Mouse (Mus musculus) inflammation-experienced regulatory T-cells, adult 6 months (primary cell): ENCODE results near the gene Ccdc84. TPM values are rescaled to one million over a fixed set of nuclear protein-coding genes. Genes with fewer than 3 reads are reported as not detected.

ENCODE experiments used
- ATAC-seq: one replicate; pipeline ENCODE4 v1.8.0; 2017
- polyA plus RNA-seq, 3 experiments: library from polyadenylated mRNA; unstranded; fragments of 100-300 nt; shearing (Covaris generic); gene quantifications; one replicate each; pipeline ENCODE4 v1.2.1; 2017

Gene Ccdc84
- polyA plus RNA-seq, 3 experiments from 2014 or later: 13.6 to 35.6 (median 25.7) TPM

GRCm38 (mm10) chr9:44361190-44361917 lies 57.0 kb downstream of the Ccdc84 start, which contains the start of gene Vps11:
Vps11 (minus strand) TSS chr9:44361670.
- peak; percentile 91 for ATAC-seq

Other genes starting within 250 kb of the Ccdc84 start
- gene Cbl, start 184.5 kb downstream of the Ccdc84 start, polyA plus RNA-seq: 10 to 100 TPM; 17.9 to 31.2 (median 19.8) TPM
- gene Ccdc153, start 177.9 kb downstream of the Ccdc84 start, polyA plus RNA-seq: not detected
- gene Pdzd3, start 167.1 kb downstream of the Ccdc84 start, polyA plus RNA-seq: under 1 TPM in 1 of 3 experiments, not detected in 2; 0.15 TPM
- 10 to 100 TPM in 1 of 3 experiments, 1 to 10 TPM in 2; 3.3 to 10.7 (median 4.1) TPM for gene Nlrx1, start 150.0 kb downstream of the Ccdc84 start, polyA plus RNA-seq
- not detected for gene Abcg4, start 130.0 kb downstream of the Ccdc84 start, polyA plus RNA-seq
- gene Hinfp, start 112.9 kb downstream of the Ccdc84 start, polyA plus RNA-seq: 10 to 100 TPM; 16.2 to 24.6 (median 18.9) TPM
- 1 to 10 TPM; 1.7 to 3.1 (median 2.8) TPM for gene C2cd2l, start 98.3 kb downstream of the Ccdc84 start, polyA plus RNA-seq
- gene Dpagt1, start 92.5 kb downstream of the Ccdc84 start, polyA plus RNA-seq: 10 to 100 TPM; 11.1 to 17.6 (median 13.1) TPM
- gene H2afx, start 83.9 kb downstream of the Ccdc84 start, polyA plus RNA-seq: 10 to 100 TPM; 14.3 to 61.7 (median 16.1) TPM
- 10 to 100 TPM; 24.7 to 35.8 (median 25.4) TPM for gene Hmbs, start 74.3 kb downstream of the Ccdc84 start, polyA plus RNA-seq
- gene Vps11, start 56.9 kb downstream of the Ccdc84 start, polyA plus RNA-seq: 10 to 100 TPM; 28.7 to 54.8 (median 49.8) TPM
- 10 to 100 TPM; 14.0 to 21.4 (median 18.2) TPM for gene Hyou1, start 39.1 kb downstream of the Ccdc84 start, polyA plus RNA-seq
- gene Slc37a4, start 21.7 kb downstream of the Ccdc84 start, polyA plus RNA-seq: 10 to 100 TPM; 13.6 to 24.2 (median 18.2) TPM
- 1,000 to 10,000 TPM; 2,506 to 3,849 (median 3,609) TPM for gene Rps25, start 11.4 kb downstream of the Ccdc84 start, polyA plus RNA-seq
- gene Trappc4, start 11.0 kb downstream of the Ccdc84 start, polyA plus RNA-seq: 100 to 1,000 TPM; 128 to 165 (median 154) TPM
- under 1 TPM in 2 of 3 experiments, not detected in 1; 0.17 to 0.72 TPM for gene Foxr1, start 22.6 kb upstream of the Ccdc84 start, polyA plus RNA-seq
- gene Upk2, start 36.4 kb upstream of the Ccdc84 start, polyA plus RNA-seq: not detected
- gene Bcl9l, start 64.3 kb upstream of the Ccdc84 start, polyA plus RNA-seq: 10 to 100 TPM; 11.1 to 12.4 (median 12.2) TPM
- 100 to 1,000 TPM in 2 of 3 experiments, 10 to 100 TPM in 1; 62.4 to 131 (median 115) TPM for gene Cxcr5, start 143.3 kb upstream of the Ccdc84 start, polyA plus RNA-seq
- 100 to 1,000 TPM in 1 of 3 experiments, 10 to 100 TPM in 2; 57.3 to 129 (median 66.8) TPM for gene Ddx6, start 186.3 kb upstream of the Ccdc84 start, polyA plus RNA-seq